9 mouse cellular contexts compared by ENCODE assay signal in genomic region chr14:32032522-32032921, GRCm38 (mm10). TPM values are rescaled to one million over a fixed set of nuclear protein-coding genes. Genes with fewer than 3 reads are reported as not detected.
DNase-seq lines count a peak whose midpoint lies in the region; ATAC-seq and TF ChIP-seq lines count a peak whose summit lies in the region.
"Had no signal": no experiment of that assay in that cellular context is flagged by ENCODE, and none has a peak within 500 bp of the region (broad histone marks: within the 10 kb centered on the region; RNA-seq: fewer than 3 reads in every experiment).

No protein-coding gene starts in this region.

- no peaks in the 10 kb centered on the region for H3K27me3 ChIP-seq in limb, embryonic 14.5 days (ENCODE audit: control insufficient read depth, insufficient read depth, low read length)
- H3K27me3 ChIP-seq in stomach, postnatal 0 days (ENCODE audit: control insufficient read depth, insufficient read depth, low read length), result no peaks in the 10 kb centered on the region

- H3K4me2 ChIP-seq in limb, embryonic 14.5 days (replicated peaks; ENCODE audit: low read depth, low read length, severe bottlenecking), result no peak overlapping the region
- no peak overlapping the region for H3K4me2 ChIP-seq in stomach, postnatal 0 days (replicated peaks; ENCODE audit: low read depth)
- H3K4me2 ChIP-seq: embryonic facial prominence, embryonic 13.5 days had no signal

- peak; percentile 97 for TF ChIP-seq CTCF in cortical plate, adult 2 months (IDR thresholded peaks at IDR 0.05; ENCODE audit: extremely low read depth, insufficient read depth, low read length)
- peak; percentile 94 for TF ChIP-seq CTCF in stomach, postnatal 0 days (IDR thresholded peaks at IDR 0.05; ENCODE audit: low read depth)

- 5% methylated on average over 4 of the region's 4 CpGs for WGBS in limb, embryonic 14.5 days
- 4% methylated on average over 4 of the region's 4 CpGs for WGBS in stomach, postnatal 0 days

- H3K9me3 ChIP-seq in limb, embryonic 14.5 days (ENCODE audit: control insufficient read depth, low read length), result no peaks in the 10 kb centered on the region
- H3K9me3 ChIP-seq in stomach, postnatal 0 days (ENCODE audit: control insufficient read depth, low read length), result no peaks in the 10 kb centered on the region
- H3K9me3 ChIP-seq: embryonic facial prominence, embryonic 13.5 days had no signal

- H3K36me3 ChIP-seq in limb, embryonic 14.5 days (ENCODE audit: control insufficient read depth, insufficient read depth, low read length), result no peaks in the 10 kb centered on the region
- no peaks in the 10 kb centered on the region for H3K36me3 ChIP-seq in stomach, postnatal 0 days (ENCODE audit: control insufficient read depth, insufficient read depth, low read length)
- H3K36me3 ChIP-seq: embryonic facial prominence, embryonic 13.5 days had no signal

- no peak for TF ChIP-seq POLR2A in cortical plate, adult 2 months (IDR thresholded peaks at IDR 0.05; ENCODE audit: extremely low read depth, insufficient read depth, low read length)
- TF ChIP-seq POLR2A in limb, embryonic 14.5 days (IDR thresholded peaks at IDR 0.05; ENCODE audit: borderline replicate concordance, extremely low read depth, insufficient read depth, insufficient read length), result no peak

- ATAC-seq in limb, embryonic 14.5 days (ENCODE audit: low FRiP score, low read depth), result no peak; the same call in 1 of the 2 replicates
- ATAC-seq in monocyte, adult 5-6 weeks (replicated peaks; ENCODE audit: insufficient number of reproducible peaks, low FRiP score, low TSS enrichment, poor library complexity, severe bottlenecking), result 0 out of 2 replicates have a peak, but pooled peaks have one; percentile 38
- peak; percentile 61 for ATAC-seq in stomach, postnatal 0 days (ENCODE audit: low FRiP score, low TSS enrichment)

- peak; percentile 66 for DNase-seq in 416B (ENCODE audit: low read depth)
- peak; percentile 79 for DNase-seq in adipocyte (ENCODE audit: low spot score)
- peak; percentile 33 for DNase-seq in gastrocnemius, postnatal 25 days
- DNase-seq in kidney, adult 9 months, result peak; percentile 77
- DNase-seq in limb, embryonic 14.5 days (ENCODE audit: low spot score), result peak; percentile 79
- DNase-seq in stomach, postnatal 0 days (ENCODE audit: low spot score), result peak; percentile 63

- TF ChIP-seq EP300 in stomach, postnatal 0 days (optimal IDR thresholded peaks at IDR 0.05), result no peak

- no peak overlapping the region for H3K27ac ChIP-seq in cortical plate, adult 2 months (ENCODE audit: insufficient read depth, low read length)
- no peak overlapping the region for H3K27ac ChIP-seq in limb, embryonic 14.5 days (replicated peaks; ENCODE audit: low read depth, low read length)
- no peak overlapping the region for H3K27ac ChIP-seq in stomach, postnatal 0 days (replicated peaks)
- H3K27ac ChIP-seq: embryonic facial prominence, embryonic 13.5 days had no signal

- H3K4me1 ChIP-seq in cortical plate, adult 2 months (ENCODE audit: control insufficient read depth, insufficient read depth, low read length), result peaks cover 2% of the 10 kb centered on the region; the same call in 1 of the 2 replicates
- H3K4me1 ChIP-seq in limb, embryonic 14.5 days (ENCODE audit: control insufficient read depth, insufficient read depth, low read length), result peaks cover 8% of the 10 kb centered on the region
- no peaks in the 10 kb centered on the region for H3K4me1 ChIP-seq in stomach, postnatal 0 days (replicated peaks; ENCODE audit: control insufficient read depth, insufficient read depth)

- H3K9ac ChIP-seq in limb, embryonic 14.5 days (ENCODE audit: low read depth, low read length, severe bottlenecking), result no peak overlapping the region
- H3K9ac ChIP-seq in stomach, postnatal 0 days (ENCODE audit: low read length), result no peak overlapping the region
- H3K9ac ChIP-seq: embryonic facial prominence, embryonic 13.5 days had no signal

- no peak overlapping the region for H3K4me3 ChIP-seq in cortical plate, adult 2 months (ENCODE audit: insufficient read depth, low read length)
- H3K4me3 ChIP-seq in limb, embryonic 14.5 days (replicated peaks; ENCODE audit: low read length), result no peak overlapping the region
- H3K4me3 ChIP-seq in stomach, postnatal 0 days (ENCODE audit: low read depth, low read length), result no peak overlapping the region
- H3K4me3 ChIP-seq: embryonic facial prominence, embryonic 13.5 days had no signal

RNA-seq across cellular contexts. Expression of gene Galnt15, which starts 3.7 kb away (rescaled TPM):
- 1.3 and 2.1 TPM in 2 replicates for polyA plus RNA-seq in cortical plate, adult 2 months (2012; rRNA removed)
- 1 to 10 TPM; 3.2 to 6.9 TPM for total RNA-seq in gastrocnemius, postnatal 25 days (2021)
- polyA plus RNA-seq in limb, embryonic 14.5 days (2012; rRNA removed), result 0.17 and 0.19 TPM in 2 replicates
- polyA plus RNA-seq in limb, embryonic 14.5 days (2014; fragmentation: Nextera tagmentation; extraction: Ambion mirVana), result 0.15 and 0.25 TPM in 2 replicates
- total RNA-seq in monocyte, adult 5-6 weeks (2017), result not detected in 3 replicates
- 0.56 and 0.71 TPM in 2 replicates for polyA plus RNA-seq in stomach, postnatal 0 days (2015; fragmentation: Nextera tagmentation; extraction: Ambion mirVana)

RNA-seq across cellular contexts. Expression of gene Oxnad1, which starts 52.7 kb away (rescaled TPM):
- 20.5 and 21.1 TPM in 2 replicates for polyA plus RNA-seq in cortical plate, adult 2 months (2012; rRNA removed)
- total RNA-seq in gastrocnemius, postnatal 25 days (2021), result 10 to 100 TPM; 21.9 to 22.9 TPM
- polyA plus RNA-seq in limb, embryonic 14.5 days (2012; rRNA removed), result 20.8 and 23.8 TPM in 2 replicates
- polyA plus RNA-seq in limb, embryonic 14.5 days (2014; fragmentation: Nextera tagmentation; extraction: Ambion mirVana), result 16.0 TPM in 2 replicates
- 9.2 to 22.1 TPM (median 10.6 TPM) in 3 replicates for total RNA-seq in monocyte, adult 5-6 weeks (2017)
- 17.7 and 19.3 TPM in 2 replicates for polyA plus RNA-seq in stomach, postnatal 0 days (2015; fragmentation: Nextera tagmentation; extraction: Ambion mirVana)

RNA-seq across cellular contexts. Expression of gene Dph3, which starts 53.0 kb away (rescaled TPM):
- polyA plus RNA-seq in cortical plate, adult 2 months (2012; rRNA removed), result 41.9 and 46.3 TPM in 2 replicates
- 100 to 1,000 TPM; 107 to 108 TPM for total RNA-seq in gastrocnemius, postnatal 25 days (2021)
- polyA plus RNA-seq in limb, embryonic 14.5 days (2012; rRNA removed), result 37.0 and 44.8 TPM in 2 replicates
- polyA plus RNA-seq in limb, embryonic 14.5 days (2014; fragmentation: Nextera tagmentation; extraction: Ambion mirVana), result 95.4 and 97.0 TPM in 2 replicates
- total RNA-seq in monocyte, adult 5-6 weeks (2017), result 72.4 to 102 TPM (median 78.3 TPM) in 3 replicates
- polyA plus RNA-seq in stomach, postnatal 0 days (2015; fragmentation: Nextera tagmentation; extraction: Ambion mirVana), result 91.4 and 93.3 TPM in 2 replicates
